Mouse (Mus musculus) large intestine, adult 2 months (tissue): ENCODE results near the gene Vmn1r226. TPM values are rescaled to one million over a fixed set of nuclear protein-coding genes. Genes with fewer than 3 reads are reported as not detected.

ENCODE experiments used
- DNase-seq: peaks from one replicate; pipeline ENCODE4 v3.0.0-alpha.2; 2012; ENCODE audit warnings: low read depth, low spot score
- WGBS: fragments of 180-500 bp; shearing (Covaris S2); methylation state at CpG from one replicate; pipeline ENCODE4 v1.1.7; 2018; 5-methylcytosine and 5-hydroxymethylcytosine counted together
- polyA plus RNA-seq: library from polyadenylated mRNA; depleted of rRNA; stranded (reverse); fragments of >200 nt; gene quantifications from 2 replicates; pipeline ENCODE4 v1.2.3, GENCODE M21; 2012; rRNA removed

Vmn1r226 gene
- polyA plus RNA-seq = not detected in 2 replicates

- no peak for DNase-seq
Measured at GRCm38 (mm10) chr17:20682543-20682942, at the start of gene Vmn1r226. Gene Vmn1r226, plus strand, starts transcription at chr17:20682843.

- WGBS = 20% methylated on average over 1 of the region's 1 CpGs
- no peak for DNase-seq
Measured at GRCm38 (mm10) chr17:20729543-20729942, 46.9 kb downstream of the Vmn1r226 start, which contains the start of gene Vmn1r227. Gene Vmn1r227, plus strand, starts transcription at chr17:20729843.

Other genes starting within 250 kb of the Vmn1r226 start
- gene Vmn2r108, start 201.5 kb upstream of the Vmn1r226 start, polyA plus RNA-seq = not detected in 2 replicates
- not detected in 2 replicates for gene Vmn1r225, start 184.7 kb upstream of the Vmn1r226 start, polyA plus RNA-seq
- not detected in 2 replicates for gene Vmn2r109, start 118.1 kb upstream of the Vmn1r226 start, polyA plus RNA-seq
- gene Vmn2r110, start 86.4 kb upstream of the Vmn1r226 start, polyA plus RNA-seq = not detected in 2 replicates
- not detected in 2 replicates for gene Fpr-rs3, start 58.0 kb upstream of the Vmn1r226 start, polyA plus RNA-seq
- gene Vmn1r227, start 47.0 kb downstream of the Vmn1r226 start, polyA plus RNA-seq = not detected in 2 replicates
- gene Vmn1r228, start 103.3 kb downstream of the Vmn1r226 start, polyA plus RNA-seq = not detected in 2 replicates
- gene Vmn1r229, start 128.7 kb downstream of the Vmn1r226 start, polyA plus RNA-seq = not detected in 2 replicates
- not detected in 2 replicates for gene Vmn1r230, start 157.6 kb downstream of the Vmn1r226 start, polyA plus RNA-seq
- not detected in 2 replicates for gene Vmn1r231, start 222.2 kb downstream of the Vmn1r226 start, polyA plus RNA-seq
- not detected in 2 replicates for gene Vmn1r232, start 236.9 kb downstream of the Vmn1r226 start, polyA plus RNA-seq